Mouse (Mus musculus): ENCODE measurements around the gene Fktn. TPM values are rescaled to one million over a fixed set of nuclear protein-coding genes. Genes with fewer than 3 reads are reported as not detected.

Fktn gene
- total RNA-seq (2023) = 1 to 10 TPM; 1.8 TPM

GRCm38 (mm10) chr4:53713704-53714050 lies at the start of gene Fktn:
Gene Fktn (plus strand): TSS chr4:53713998.

GRCm38 (mm10) chr4:53825821-53826605 lies 112.2 kb downstream of the Fktn start, which contains the start of gene Tmem38b:
Gene Tmem38b (plus strand): TSS chr4:53826045.

Other genes with a start within 250 kb of the Fktn start
- gene Fsd1l, start 82.5 kb upstream of the Fktn start, total RNA-seq (2023) = 1 to 10 TPM; 2.1 TPM
- gene Tal2, start 65.7 kb downstream of the Fktn start, total RNA-seq (2023) = under 1 TPM; 0.44 to 0.53 TPM
- 10 to 100 TPM; 40.7 to 42.0 TPM for gene Tmem38b, start 112.0 kb downstream of the Fktn start, total RNA-seq (2023)

Measured in neutrophil, adult 59 days (primary cell).